Mouse (Mus musculus): ENCODE data around the gene Clcn6. TPM values are rescaled to one million over a fixed set of nuclear protein-coding genes. Genes with fewer than 3 reads are reported as not detected.

Gene Clcn6
- polyA plus RNA-seq, 1 experiment from 2014 or later = 29.1 TPM

- Histone ChIP-seq H3K9me3 (no peaks in the 10 kb centered on the region), H3K9ac (no peak overlapping the region), H3K27me3 (replicated peaks) (no peaks in the 10 kb centered on the region), H3K27ac (no peak overlapping the region), H3K4me3 (no peak overlapping the region), H3K4me2 (replicated peaks) (no peak overlapping the region), H3K36me3 (peaks cover 39% of the 10 kb centered on the region), H3K4me1 (no peaks in the 10 kb centered on the region)
- WGBS = 56% methylated on average over 13 of the region's 13 CpGs
- ATAC-seq (ENCODE audit: low FRiP score, low read depth) = peak; percentile 53; the same call in 1 of the 2 replicates
Measured at GRCm38 (mm10) chr4:148060120-148061085, 21.8 kb upstream of the Clcn6 start.

GRCm38 (mm10) chr4:148058993-148059392 lies 20.4 kb upstream of the Clcn6 start:
- Histone ChIP-seq H3K27ac (no peak overlapping the region), H3K9ac (no peak overlapping the region), H3K36me3 (peaks cover 51% of the 10 kb centered on the region), H3K4me1 (no peaks in the 10 kb centered on the region), H3K9me3 (no peaks in the 10 kb centered on the region), H3K27me3 (replicated peaks) (no peaks in the 10 kb centered on the region), H3K4me2 (replicated peaks) (no peak overlapping the region), H3K4me3 (no peak overlapping the region)
- 95% methylated on average over 6 of the region's 6 CpGs for WGBS
- no peak for ATAC-seq (ENCODE audit: low FRiP score, low read depth)

- H3K36me3 ChIP-seq = peaks cover 58% of the 10 kb centered on the region
- no peak overlapping the region for H3K9ac ChIP-seq
- no peak overlapping the region for H3K4me3 ChIP-seq
- WGBS = 92% methylated on average over 9 of the region's 9 CpGs
- no peaks in the 10 kb centered on the region for H3K27me3 ChIP-seq (replicated peaks)
- no peak overlapping the region for H3K4me2 ChIP-seq (replicated peaks)
- no peak overlapping the region for H3K27ac ChIP-seq
- no peaks in the 10 kb centered on the region for H3K4me1 ChIP-seq
- ATAC-seq (ENCODE audit: low FRiP score, low read depth) = no peak
- H3K9me3 ChIP-seq = no peaks in the 10 kb centered on the region
Measured at GRCm38 (mm10) chr4:148058218-148058819, 19.7 kb upstream of the Clcn6 start.

- H3K9ac ChIP-seq = no peak overlapping the region
- H3K36me3 ChIP-seq = peaks cover 64% of the 10 kb centered on the region
Measured at GRCm38 (mm10) chr4:148057661-148058209, 19.1 kb upstream of the Clcn6 start.

GRCm38 (mm10) chr4:148056801-148057200 lies 18.2 kb upstream of the Clcn6 start:
- H3K36me3 ChIP-seq = peaks cover 73% of the 10 kb centered on the region
- 93% methylated on average over 4 of the region's 4 CpGs for WGBS

More at GRCm38 (mm10) chr4:148057661-148058209, 19.1 kb upstream of the Clcn6 start:
- Histone ChIP-seq H3K4me3 (no peak overlapping the region), H3K27ac (no peak overlapping the region), H3K27me3 (replicated peaks) (no peaks in the 10 kb centered on the region), H3K4me2 (replicated peaks) (no peak overlapping the region), H3K9me3 (no peaks in the 10 kb centered on the region), H3K4me1 (no peaks in the 10 kb centered on the region)
- no peak for ATAC-seq (ENCODE audit: low FRiP score, low read depth)
- 72% methylated on average over 5 of the region's 5 CpGs for WGBS

GRCm38 (mm10) chr4:148056246-148056645 lies 17.6 kb upstream of the Clcn6 start:
- no peak for ATAC-seq (ENCODE audit: low FRiP score, low read depth)
- peaks cover 79% of the 10 kb centered on the region for H3K36me3 ChIP-seq
- H3K9me3 ChIP-seq = no peaks in the 10 kb centered on the region
- H3K4me3 ChIP-seq = no peak overlapping the region
- H3K27ac ChIP-seq = no peak overlapping the region
- H3K4me2 ChIP-seq (replicated peaks) = no peak overlapping the region
- WGBS = 87% methylated on average over 7 of the region's 7 CpGs
- no peaks in the 10 kb centered on the region for H3K4me1 ChIP-seq
- no peaks in the 10 kb centered on the region for H3K27me3 ChIP-seq (replicated peaks)
- H3K9ac ChIP-seq = no peak overlapping the region

More at GRCm38 (mm10) chr4:148056801-148057200, 18.2 kb upstream of the Clcn6 start:
- Histone ChIP-seq H3K27ac (no peak overlapping the region), H3K9me3 (no peaks in the 10 kb centered on the region), H3K27me3 (replicated peaks) (no peaks in the 10 kb centered on the region), H3K9ac (no peak overlapping the region), H3K4me3 (no peak overlapping the region), H3K4me1 (no peaks in the 10 kb centered on the region), H3K4me2 (replicated peaks) (no peak overlapping the region)
- ATAC-seq (ENCODE audit: low FRiP score, low read depth) = no peak

GRCm38 (mm10) chr4:148054961-148055695 lies 16.5 kb upstream of the Clcn6 start:
- no peak for ATAC-seq (ENCODE audit: low FRiP score, low read depth)
- no peak overlapping the region for H3K4me2 ChIP-seq (replicated peaks)
- H3K27ac ChIP-seq = no peak overlapping the region
- no peaks in the 10 kb centered on the region for H3K9me3 ChIP-seq
- no peaks in the 10 kb centered on the region for H3K27me3 ChIP-seq (replicated peaks)
- H3K36me3 ChIP-seq = peaks cover 90% of the 10 kb centered on the region
- no peak overlapping the region for H3K9ac ChIP-seq
- no peaks in the 10 kb centered on the region for H3K4me1 ChIP-seq
- WGBS = 93% methylated on average over 21 of the region's 21 CpGs
- H3K4me3 ChIP-seq = no peak overlapping the region

GRCm38 (mm10) chr4:148053417-148053920 lies 14.8 kb upstream of the Clcn6 start:
- no peak for ATAC-seq (ENCODE audit: low FRiP score, low read depth)
- no peaks in the 10 kb centered on the region for H3K27me3 ChIP-seq (replicated peaks)
- no peak overlapping the region for H3K27ac ChIP-seq
- 95% methylated on average over 12 of the region's 12 CpGs for WGBS
- no peak overlapping the region for H3K9ac ChIP-seq
- peaks cover 98% of the 10 kb centered on the region for H3K36me3 ChIP-seq
- H3K4me3 ChIP-seq = no peak overlapping the region
- no peaks in the 10 kb centered on the region for H3K4me1 ChIP-seq
- no peak overlapping the region for H3K4me2 ChIP-seq (replicated peaks)
- no peaks in the 10 kb centered on the region for H3K9me3 ChIP-seq

- Histone ChIP-seq H3K4me3 (no peak overlapping the region), H3K27ac (no peak overlapping the region), H3K36me3 (peaks cover 98% of the 10 kb centered on the region), H3K4me2 (replicated peaks) (no peak overlapping the region), H3K9ac (no peak overlapping the region), H3K27me3 (replicated peaks) (no peaks in the 10 kb centered on the region), H3K9me3 (no peaks in the 10 kb centered on the region), H3K4me1 (no peaks in the 10 kb centered on the region)
- ATAC-seq (ENCODE audit: low FRiP score, low read depth) = no peak
- WGBS = 93% methylated on average over 2 of the region's 2 CpGs
Measured at GRCm38 (mm10) chr4:148052976-148053375, 14.4 kb upstream of the Clcn6 start.

GRCm38 (mm10) chr4:148051886-148052285 lies 13.3 kb upstream of the Clcn6 start:
- H3K9ac ChIP-seq = no peak overlapping the region
- no peaks in the 10 kb centered on the region for H3K4me1 ChIP-seq
- no peak for ATAC-seq (ENCODE audit: low FRiP score, low read depth)
- peaks cover 92% of the 10 kb centered on the region for H3K36me3 ChIP-seq
- WGBS = 88% methylated on average over 11 of the region's 11 CpGs
- H3K4me2 ChIP-seq (replicated peaks) = no peak overlapping the region
- no peak overlapping the region for H3K27ac ChIP-seq
- no peaks in the 10 kb centered on the region for H3K27me3 ChIP-seq (replicated peaks)
- H3K9me3 ChIP-seq = no peaks in the 10 kb centered on the region
- H3K4me3 ChIP-seq = no peak overlapping the region

GRCm38 (mm10) chr4:148051046-148051776 lies 12.6 kb upstream of the Clcn6 start:
- Histone ChIP-seq H3K9ac (no peak overlapping the region), H3K4me1 (no peaks in the 10 kb centered on the region), H3K9me3 (no peaks in the 10 kb centered on the region), H3K27me3 (replicated peaks) (no peaks in the 10 kb centered on the region), H3K36me3 (peaks cover 86% of the 10 kb centered on the region), H3K27ac (no peak overlapping the region), H3K4me3 (no peak overlapping the region), H3K4me2 (replicated peaks) (no peak overlapping the region)
- 94% methylated on average over 13 of the region's 13 CpGs for WGBS
- ATAC-seq (ENCODE audit: low FRiP score, low read depth) = no peak

All from neural tube, embryonic 12.5 days (tissue).